Mouse (Mus musculus) olfactory bulb, adult 2 months (tissue): Measurements from ENCODE around the gene Ccdc134.

Source experiments
- CTCF ChIP-seq: fragments of 200-500 bp; IDR thresholded peaks from 2 replicates; pipeline ENCODE4 v1.5.1; 2012; ENCODE audit warnings: low read depth, mild to moderate bottlenecking, low read length, moderate library complexity; ENCODE audit not compliant: insufficient read depth
- POLR2A ChIP-seq: fragments of 200-500 bp; IDR thresholded peaks from 2 replicates; pipeline ENCODE4 v1.6.1; 2012; ENCODE audit warnings: mild to moderate bottlenecking, low read depth, low read length, moderate library complexity; ENCODE audit not compliant: insufficient read depth

- TF ChIP-seq CTCF (no peak), POLR2A (no peak)
Measured at GRCm38 (mm10) chr15:82139196-82139595, 11.5 kb downstream of the Ccdc134 start.
